Comparison of ENCODE assay signal across 13 mouse cellular contexts in the genomic region with DNA sequence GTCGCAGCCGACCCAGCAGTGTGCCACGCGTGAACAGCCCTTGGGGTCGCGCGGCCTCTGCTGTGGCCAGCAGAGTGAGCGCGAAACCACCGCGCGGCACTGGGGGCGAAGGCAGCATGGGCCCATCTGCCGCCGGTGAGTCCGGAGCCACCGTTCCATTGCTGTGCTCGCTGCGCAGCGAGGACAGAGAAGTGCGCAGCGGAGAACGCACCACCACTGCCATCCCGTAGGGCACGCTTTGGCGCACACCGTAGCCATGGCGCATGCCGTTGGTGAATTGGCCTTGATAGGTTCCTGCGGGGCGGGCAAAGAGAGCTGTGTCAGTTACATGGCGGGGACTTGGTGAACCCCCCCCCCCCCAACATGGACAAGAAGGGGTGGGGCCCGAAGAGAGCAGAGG. TPM values are rescaled to one million over a fixed set of nuclear protein-coding genes. Genes with fewer than 3 reads are reported as not detected.
DNase-seq lines count a peak whose midpoint lies in the region; ATAC-seq and TF ChIP-seq lines count a peak whose summit lies in the region.
"Had no signal": no experiment of that assay in that cellular context is flagged by ENCODE, and none has a peak within 500 bp of the region (broad histone marks: within the 10 kb centered on the region; RNA-seq: fewer than 3 reads in every experiment).

No protein-coding gene starts in this region.

- no peaks in the 10 kb centered on the region for H3K9me3 ChIP-seq in heart, postnatal 0 days (replicated peaks; ENCODE audit: control insufficient read depth, low read length)
- no peaks in the 10 kb centered on the region for H3K9me3 ChIP-seq in neural tube, embryonic 12.5 days
- H3K9me3 ChIP-seq in hindbrain, embryonic 11.5 days (ENCODE audit: control insufficient read depth, low read length) = no peaks in the 10 kb centered on the region
- H3K9me3 ChIP-seq: liver, embryonic 13.5 days had no signal

- H3K27ac ChIP-seq in heart, postnatal 0 days (ENCODE audit: low read depth) = peak overlapping the region; percentile 91
- H3K27ac ChIP-seq in neural tube, embryonic 12.5 days = no peak overlapping the region
- H3K27ac ChIP-seq in hindbrain, embryonic 11.5 days (ENCODE audit: low read depth, low read length) = no peak overlapping the region
- H3K27ac ChIP-seq: liver, embryonic 13.5 days had no signal

- TF ChIP-seq EP300 in heart, postnatal 0 days (IDR thresholded peaks at IDR 0.05; ENCODE audit: low read depth) = no peak

- WGBS in heart, postnatal 0 days = 49% methylated on average over 33 of the region's 33 CpGs
- WGBS in neural tube, embryonic 12.5 days = 47% methylated on average over 33 of the region's 33 CpGs
- 41% methylated on average over 33 of the region's 33 CpGs for WGBS in hindbrain, embryonic 11.5 days

- H3K4me2 ChIP-seq in heart, postnatal 0 days (ENCODE audit: low read depth, low read length) = peak overlapping the region; percentile 14; the same call in 1 of the 2 replicates
- H3K4me2 ChIP-seq in neural tube, embryonic 12.5 days (replicated peaks) = peak overlapping the region; percentile 24; the same call in 1 of the 2 replicates
- 0 out of 2 replicates have a peak overlapping the region, but pooled peaks have one; percentile 1 for H3K4me2 ChIP-seq in hindbrain, embryonic 11.5 days (replicated peaks; ENCODE audit: low read depth, low read length)
- H3K4me2 ChIP-seq: liver, embryonic 13.5 days had no signal

- no peaks in the 10 kb centered on the region for H3K27me3 ChIP-seq in heart, postnatal 0 days (ENCODE audit: control insufficient read depth, insufficient read depth, low read length)
- H3K27me3 ChIP-seq in neural tube, embryonic 12.5 days (replicated peaks) = peaks cover 39% of the 10 kb centered on the region
- peaks cover 23% of the 10 kb centered on the region for H3K27me3 ChIP-seq in hindbrain, embryonic 11.5 days (ENCODE audit: control insufficient read depth, insufficient read depth, low read length)

- H3K4me3 ChIP-seq in heart, postnatal 0 days (ENCODE audit: low read depth, low read length) = no peak overlapping the region
- H3K4me3 ChIP-seq in neural tube, embryonic 12.5 days = no peak overlapping the region
- H3K4me3 ChIP-seq in hindbrain, embryonic 11.5 days (ENCODE audit: low read depth, low read length) = no peak overlapping the region
- H3K4me3 ChIP-seq: liver, embryonic 13.5 days had no signal

- no peak overlapping the region for H3K9ac ChIP-seq in heart, postnatal 0 days (replicated peaks; ENCODE audit: low read depth, low read length)
- H3K9ac ChIP-seq in neural tube, embryonic 12.5 days = no peak overlapping the region
- no peak overlapping the region for H3K9ac ChIP-seq in hindbrain, embryonic 11.5 days (ENCODE audit: low read depth, low read length)
- H3K9ac ChIP-seq: liver, embryonic 13.5 days had no signal

- peaks cover 35% of the 10 kb centered on the region for H3K4me1 ChIP-seq in heart, postnatal 0 days (ENCODE audit: control insufficient read depth, insufficient read depth)
- no peaks in the 10 kb centered on the region for H3K4me1 ChIP-seq in neural tube, embryonic 12.5 days
- H3K4me1 ChIP-seq in hindbrain, embryonic 11.5 days (replicated peaks; ENCODE audit: control insufficient read depth, insufficient read depth, low read length) = no peaks in the 10 kb centered on the region; the same call in 1 of the 2 replicates
- H3K4me1 ChIP-seq: liver, embryonic 13.5 days had no signal

- H3K36me3 ChIP-seq in heart, postnatal 0 days (replicated peaks; ENCODE audit: control insufficient read depth, insufficient read depth, low read length) = peaks cover 34% of the 10 kb centered on the region
- no peaks in the 10 kb centered on the region for H3K36me3 ChIP-seq in neural tube, embryonic 12.5 days
- no peaks in the 10 kb centered on the region for H3K36me3 ChIP-seq in hindbrain, embryonic 11.5 days (ENCODE audit: control insufficient read depth, insufficient read depth, low read length)
- H3K36me3 ChIP-seq: G1E; liver, embryonic 13.5 days had no signal

- intact Hi-C loops in left cerebral cortex, postnatal 4 days (cut with DNase I) = no loop called here

- TF ChIP-seq CTCF in heart, postnatal 0 days (IDR thresholded peaks at IDR 0.05; ENCODE audit: low read depth) = no peak

- DNase-seq in heart, postnatal 0 days (ENCODE audit: low spot score) = no peak
- DNase-seq in heart, adult 8-10 months (ENCODE audit: low spot score) = no peak
- DNase-seq in neural tube, embryonic 10.5 days (ENCODE audit: extremely low spot score, low spot score) = no peak
- DNase-seq in hindbrain, embryonic 11.5 days (ENCODE audit: low spot score) = no peak
- no peak for DNase-seq in left cerebral cortex, postnatal 4 days
- DNase-seq in ovary, postnatal 10 days (ENCODE audit: low spot score) = no peak
- DNase-seq: gastrocnemius, postnatal 36 days; kidney, postnatal 14 days; liver, embryonic 13.5 days; lung, postnatal 36 days; thymus, postnatal 25 days had no signal

- peak; percentile 9; the same call in 1 of the 2 replicates for ATAC-seq in heart, postnatal 0 days (ENCODE audit: insufficient read depth, low read depth)
- no peak for ATAC-seq in neural tube, embryonic 12.5 days (ENCODE audit: low FRiP score, low read depth)
- ATAC-seq in hindbrain, embryonic 11.5 days (ENCODE audit: low FRiP score) = no peak

RNA-seq across cellular contexts. Expression of a gene that starts 21.7 kb away (rescaled TPM):
- 215 and 246 TPM in 2 replicates for total RNA-seq in heart, postnatal 0 days (2014; rRNA removed; ENCODE audit: low replicate concordance)
- polyA plus RNA-seq in heart, postnatal 0 days (2015; fragmentation: Nextera tagmentation; extraction: Ambion mirVana) = 47.3 and 61.7 TPM in 2 replicates
- total RNA-seq in heart, adult 8-10 months (2022) = 100 to 1,000 TPM; 423 to 464 (median 433) TPM
- 0.81 and 1.3 TPM in 2 replicates for polyA plus RNA-seq in neural tube, embryonic 12.5 days (2016; fragmentation: Nextera tagmentation; extraction: Ambion mirVana)
- 0.32 and 0.43 TPM in 2 replicates for polyA plus RNA-seq in hindbrain, embryonic 11.5 days (2014; fragmentation: Nextera tagmentation; extraction: Ambion mirVana)
- total RNA-seq in left cerebral cortex, postnatal 4 days (2021) = under 1 TPM; 0.54 to 0.74 TPM
- polyA plus RNA-seq: G1E had no signal

RNA-seq across cellular contexts. Expression of a gene that starts 48.4 kb away (rescaled TPM):
- 23.8 and 28.9 TPM in 2 replicates for total RNA-seq in heart, postnatal 0 days (2014; rRNA removed; ENCODE audit: low replicate concordance)
- 41.4 and 45.1 TPM in 2 replicates for polyA plus RNA-seq in heart, postnatal 0 days (2015; fragmentation: Nextera tagmentation; extraction: Ambion mirVana)
- total RNA-seq in heart, adult 8-10 months (2022) = 10 to 100 TPM; 19.4 to 21.8 (median 20.3) TPM
- polyA plus RNA-seq in neural tube, embryonic 12.5 days (2016; fragmentation: Nextera tagmentation; extraction: Ambion mirVana) = 74.3 and 74.8 TPM in 2 replicates
- 88.7 and 92.1 TPM in 2 replicates for polyA plus RNA-seq in hindbrain, embryonic 11.5 days (2014; fragmentation: Nextera tagmentation; extraction: Ambion mirVana)
- 10 to 100 TPM; 23.3 to 23.7 TPM for total RNA-seq in left cerebral cortex, postnatal 4 days (2021)

Comparison
In these comparisons a context has a peak if more than half of its experiments do, and no peak if none do; other contexts are left out.
1. RNA of a gene that starts 21.7 kb away (total RNA-seq): 423 to 464 TPM in heart, adult 8-10 months and 215 to 246 TPM in heart, postnatal 0 days; 0.54 to 0.74 TPM in left cerebral cortex, postnatal 4 days; every median in the first group is over 100 times any median in the second.
2. Peak in every context shown above with its lines, with median percentiles within 50 percentile points of each other: H3K4me2 ChIP-seq.